Mouse (Mus musculus): ENCODE data around the gene Sart1. TPM values are rescaled to one million over a fixed set of nuclear protein-coding genes. Genes with fewer than 3 reads are reported as not detected.

Gene Sart1
- total RNA-seq, 1 experiment, result 111 TPM

DNA sequence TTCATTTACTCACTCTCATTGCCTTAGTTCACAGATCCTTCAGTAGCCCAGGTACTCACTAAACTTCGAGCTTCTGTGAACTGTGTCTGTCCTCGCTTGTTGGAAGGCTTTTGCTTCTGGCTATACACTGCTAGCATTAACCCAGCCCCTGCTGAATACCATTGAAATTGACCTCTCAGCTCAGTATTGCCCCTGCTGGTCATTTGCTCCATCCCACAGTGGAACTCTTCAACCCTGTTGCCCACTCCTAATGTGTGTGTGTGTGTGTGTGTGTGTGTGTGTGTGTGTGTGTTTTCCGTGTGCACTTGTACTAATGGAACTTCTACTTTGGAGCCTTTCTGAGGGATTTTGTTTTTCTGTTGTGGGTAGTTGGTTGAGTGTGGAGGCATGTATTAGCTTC, 17.6 kb downstream of the Sart1 start:
- Histone ChIP-seq H3K9me3 (ENCODE audit: control insufficient read depth, insufficient read depth, low read depth, low read length) (no peaks in the 10 kb centered on the region), H3K4me3 (ENCODE audit: insufficient read depth in 1 of 2, low read depth in 1 of 2, low read length in 2 of 2, poor library complexity in 1 of 2, severe bottlenecking in 1 of 2) (no peak overlapping the region), H3K9ac (ENCODE audit: insufficient read depth, low read depth, low read length, poor library complexity, severe bottlenecking) (no peak overlapping the region), H3K4me1 (ENCODE audit: control insufficient read depth in 2 of 2, insufficient read depth in 2 of 2, low read length in 2 of 2, poor library complexity in 1 of 2) (peaks cover 0 to 10% of the 10 kb centered on the region in 2 experiments; a peak in 3 of 4 replicates), H3K27ac (ENCODE audit: insufficient read depth, low read depth, low read length, poor library complexity, severe bottlenecking) (no peak overlapping the region), H3K36me3 (ENCODE audit: control insufficient read depth, insufficient read depth, low read length, poor library complexity, severe bottlenecking) (peaks cover 29% of the 10 kb centered on the region)
- TF ChIP-seq ZNF384 (IDR thresholded peaks at IDR 0.05; ENCODE audit: low read depth, low read length) (no peak), CHD2 (IDR thresholded peaks at IDR 0.05; ENCODE audit: low read depth, low read length) (no peak), ZC3H11A (IDR thresholded peaks at IDR 0.05; ENCODE audit: borderline replicate concordance, low read depth, low read length) (no peak), HCFC1 (IDR thresholded peaks at IDR 0.05; ENCODE audit: borderline replicate concordance, insufficient read depth, low read length) (no peak), MAFK (IDR thresholded peaks at IDR 0.05; ENCODE audit: insufficient read depth, low read depth, low read length) (no peak)
- in situ Hi-C loops (cut with MboI; ENCODE audit: low sequenced_read_pairs in 2 of 2, unreplicated experiment in 2 of 2), result no loop called here
- DNase-seq (ENCODE audit: low read depth, low spot score), result no peak

DNA sequence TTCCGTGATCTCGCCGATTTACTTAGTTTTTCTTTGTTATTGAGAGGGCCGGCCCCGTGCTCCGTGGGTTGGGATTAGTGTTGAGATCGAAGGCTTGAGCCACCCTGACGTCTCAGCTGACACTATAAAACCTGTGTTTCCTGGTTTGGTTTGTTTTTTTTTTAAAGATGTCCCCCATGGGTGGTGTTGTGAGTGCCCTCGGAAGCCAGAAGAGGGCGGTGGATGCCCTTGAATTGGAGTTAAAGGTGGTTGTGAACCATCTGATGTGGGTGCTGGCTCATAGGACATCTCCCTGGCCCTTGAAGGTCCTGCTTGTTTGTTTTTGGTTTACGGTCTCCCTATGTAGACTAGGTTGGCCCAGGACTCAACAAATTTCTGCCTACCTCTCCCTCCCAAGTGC, 21.0 kb downstream of the Sart1 start:
- H3K9me3 ChIP-seq (ENCODE audit: control insufficient read depth, insufficient read depth, low read depth, low read length), result no peaks in the 10 kb centered on the region
- peak overlapping the region; percentile 92 to 100 for H3K4me3 ChIP-seq (ENCODE audit: insufficient read depth in 1 of 2, low read depth in 1 of 2, low read length in 2 of 2, poor library complexity in 1 of 2, severe bottlenecking in 1 of 2)
- no peak for DNase-seq (ENCODE audit: low read depth, low spot score)
- peak overlapping the region; percentile 100 for H3K9ac ChIP-seq (ENCODE audit: insufficient read depth, low read depth, low read length, poor library complexity, severe bottlenecking)
- in situ Hi-C loops (cut with MboI; ENCODE audit: low sequenced_read_pairs in 2 of 2, unreplicated experiment in 2 of 2), result no loop called here
- peaks cover 0 to 20% of the 10 kb centered on the region in 2 experiments; a peak in 3 of 4 replicates for H3K4me1 ChIP-seq (ENCODE audit: control insufficient read depth in 2 of 2, insufficient read depth in 2 of 2, low read length in 2 of 2, poor library complexity in 1 of 2)
- peaks cover 37% of the 10 kb centered on the region for H3K36me3 ChIP-seq (ENCODE audit: control insufficient read depth, insufficient read depth, low read length, poor library complexity, severe bottlenecking)
- peak overlapping the region; percentile 99 for H3K27ac ChIP-seq (ENCODE audit: insufficient read depth, low read depth, low read length, poor library complexity, severe bottlenecking)
- TF ChIP-seq ZNF384 (IDR thresholded peaks at IDR 0.05; ENCODE audit: low read depth, low read length), result peak; percentile 87
- TF ChIP-seq MAFK (IDR thresholded peaks at IDR 0.05; ENCODE audit: insufficient read depth, low read depth, low read length), result no peak

DNA sequence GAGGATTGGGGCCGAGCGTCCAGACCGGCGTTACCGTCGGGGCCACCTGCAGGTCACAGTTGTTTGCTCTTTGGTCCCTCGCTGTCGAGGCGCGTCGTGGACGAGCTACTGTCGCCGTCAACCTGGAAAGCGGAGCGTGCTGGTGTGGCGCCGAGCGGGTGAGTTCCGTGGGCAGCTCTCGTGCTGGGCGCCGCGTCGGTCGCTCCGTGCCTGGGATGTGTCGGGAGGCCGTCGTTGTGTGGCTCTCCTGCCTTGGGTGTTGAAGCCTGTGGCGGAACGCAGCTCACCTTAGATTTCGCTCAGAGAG, 21.5 kb downstream of the Sart1 start, which contains the start of gene Banf1:
Gene Banf1, minus strand, starts transcription at position 116 of the 307 bp plus-strand sequence.
- no peak for DNase-seq (ENCODE audit: low read depth, low spot score)
- Histone ChIP-seq H3K9me3 (ENCODE audit: control insufficient read depth, insufficient read depth, low read depth, low read length) (no peaks in the 10 kb centered on the region), H3K4me1 (ENCODE audit: control insufficient read depth in 2 of 2, insufficient read depth in 2 of 2, low read length in 2 of 2, poor library complexity in 1 of 2) (peaks cover 0 to 22% of the 10 kb centered on the region in 2 experiments; a peak in 3 of 4 replicates), H3K4me3 (ENCODE audit: insufficient read depth in 1 of 2, low read depth in 1 of 2, low read length in 2 of 2, poor library complexity in 1 of 2, severe bottlenecking in 1 of 2) (peak within 1 kb of the TSS; percentile 92 to 100), H3K27ac (ENCODE audit: insufficient read depth, low read depth, low read length, poor library complexity, severe bottlenecking) (peak within 1 kb of the TSS; percentile 99), H3K9ac (ENCODE audit: insufficient read depth, low read depth, low read length, poor library complexity, severe bottlenecking) (peak within 1 kb of the TSS; percentile 100), H3K36me3 (ENCODE audit: control insufficient read depth, insufficient read depth, low read length, poor library complexity, severe bottlenecking) (peaks cover 37% of the 10 kb centered on the region)
- in situ Hi-C loops (cut with MboI; ENCODE audit: low sequenced_read_pairs in 2 of 2, unreplicated experiment in 2 of 2), result no loop called here
- TF ChIP-seq ZC3H11A (IDR thresholded peaks at IDR 0.05; ENCODE audit: borderline replicate concordance, low read depth, low read length) (no peak), CHD2 (IDR thresholded peaks at IDR 0.05; ENCODE audit: low read depth, low read length) (no peak), ZNF384 (IDR thresholded peaks at IDR 0.05; ENCODE audit: low read depth, low read length) (no peak), HCFC1 (IDR thresholded peaks at IDR 0.05; ENCODE audit: borderline replicate concordance, insufficient read depth, low read length) (no peak), MAFK (IDR thresholded peaks at IDR 0.05; ENCODE audit: insufficient read depth, low read depth, low read length) (no peak)

DNA sequence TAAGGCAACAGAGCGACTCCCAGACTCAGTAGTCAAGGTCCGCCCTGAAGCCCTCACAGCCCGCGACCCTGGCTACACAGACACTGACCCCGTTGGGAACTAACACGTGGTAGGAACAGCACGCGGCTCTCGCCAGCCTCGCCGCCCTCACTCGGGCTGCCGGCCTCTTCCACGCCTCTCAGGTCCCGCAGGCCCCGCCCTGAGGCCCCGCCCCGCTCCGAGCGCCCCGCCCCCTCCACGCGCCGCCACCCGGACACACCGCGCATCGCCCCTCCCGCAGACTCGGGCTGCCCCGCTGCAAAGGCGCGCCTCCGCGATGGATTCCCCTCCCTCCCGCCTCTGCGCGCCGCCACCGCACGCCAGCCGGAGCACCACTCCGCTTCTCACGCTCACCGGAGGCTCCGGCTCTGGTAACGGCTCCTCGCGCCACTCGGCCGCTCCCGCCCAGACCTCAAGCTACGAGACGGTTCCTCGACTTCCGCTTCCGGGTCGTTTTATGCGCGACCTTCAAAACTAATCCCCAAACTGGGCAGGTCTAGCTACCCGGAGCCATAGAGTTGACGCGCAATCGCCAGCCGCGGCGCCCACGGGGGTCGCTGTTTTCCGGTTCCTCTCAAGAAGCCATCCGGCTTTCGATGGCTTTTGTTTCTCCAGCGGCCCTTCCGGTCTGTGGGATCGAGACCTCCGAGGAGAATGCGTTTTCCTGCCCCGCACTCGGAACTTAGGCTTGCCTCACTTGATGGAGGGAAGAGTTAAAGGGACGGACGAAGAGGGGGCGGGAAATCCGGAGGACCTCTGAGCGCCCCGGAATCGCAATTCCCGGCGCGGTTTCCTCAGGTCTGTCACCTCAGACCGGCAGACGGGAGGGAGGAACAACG, 22.1 kb downstream of the Sart1 start, which contains the start of gene Eif1ad:
Gene Eif1ad, plus strand, starts transcription at position 567 of the 878 bp plus-strand sequence.
- peaks cover 35% of the 10 kb centered on the region for H3K36me3 ChIP-seq (ENCODE audit: control insufficient read depth, insufficient read depth, low read length, poor library complexity, severe bottlenecking)
- H3K9me3 ChIP-seq (ENCODE audit: control insufficient read depth, insufficient read depth, low read depth, low read length), result no peaks in the 10 kb centered on the region
- peak within 1 kb of the TSS; percentile 100 for H3K9ac ChIP-seq (ENCODE audit: insufficient read depth, low read depth, low read length, poor library complexity, severe bottlenecking)
- DNase-seq (ENCODE audit: low read depth, low spot score), result peak; percentile 93
- H3K4me3 ChIP-seq (ENCODE audit: insufficient read depth in 1 of 2, low read depth in 1 of 2, low read length in 2 of 2, poor library complexity in 1 of 2, severe bottlenecking in 1 of 2), result peak within 1 kb of the TSS; percentile 92 to 100
- TF ChIP-seq ZC3H11A (IDR thresholded peaks at IDR 0.05; ENCODE audit: borderline replicate concordance, low read depth, low read length) (no peak), CHD2 (IDR thresholded peaks at IDR 0.05; ENCODE audit: low read depth, low read length) (peak; percentile 47; the same call in 1 of the 2 replicates), HCFC1 (IDR thresholded peaks at IDR 0.05; ENCODE audit: borderline replicate concordance, insufficient read depth, low read length) (peak; percentile 83)
- in situ Hi-C loops (cut with MboI; ENCODE audit: low sequenced_read_pairs in 2 of 2, unreplicated experiment in 2 of 2), result no loop called here
- peaks cover 0 to 25% of the 10 kb centered on the region in 2 experiments; a peak in 3 of 4 replicates for H3K4me1 ChIP-seq (ENCODE audit: control insufficient read depth in 2 of 2, insufficient read depth in 2 of 2, low read length in 2 of 2, poor library complexity in 1 of 2)
- peak within 1 kb of the TSS; percentile 99 for H3K27ac ChIP-seq (ENCODE audit: insufficient read depth, low read depth, low read length, poor library complexity, severe bottlenecking)

Measured in ES-E14 (cell line).